Mouse (Mus musculus) induced T-regulatory cell, adult 2 months (primary cell): Measurements from ENCODE around the gene Tox3.

ENCODE experiments used
- DNase-seq: peaks from one replicate; pipeline ENCODE4 v3.0.0-alpha.2; 2012; ENCODE audit warnings: low read depth

The Tox3 gene

GRCm38 (mm10) chr8:90323824-90324223, 24.3 kb downstream of the Tox3 start:
- DNase-seq: no peak

GRCm38 (mm10) chr8:90322701-90323439, 25.3 kb downstream of the Tox3 start:
- DNase-seq: no peak

- DNase-seq: no peak
Observed at GRCm38 (mm10) chr8:90321255-90321654, 26.9 kb downstream of the Tox3 start.

- no peak for DNase-seq
Observed at GRCm38 (mm10) chr8:90314312-90314711, 33.8 kb downstream of the Tox3 start.

GRCm38 (mm10) chr8:90302951-90303350, 45.2 kb downstream of the Tox3 start:
- DNase-seq: no peak

GRCm38 (mm10) chr8:90302252-90302651, 45.9 kb downstream of the Tox3 start:
- DNase-seq: no peak

GRCm38 (mm10) chr8:90301543-90301942, 46.6 kb downstream of the Tox3 start:
- DNase-seq: no peak

- DNase-seq: no peak
Observed at GRCm38 (mm10) chr8:90300973-90301372, 47.2 kb downstream of the Tox3 start.

GRCm38 (mm10) chr8:90294061-90294460, 54.1 kb downstream of the Tox3 start:
- DNase-seq: no peak

- DNase-seq: no peak
Observed at GRCm38 (mm10) chr8:90290811-90291210, 57.3 kb downstream of the Tox3 start.

- DNase-seq: no peak
Observed at GRCm38 (mm10) chr8:90276722-90277121, 71.4 kb downstream of the Tox3 start.

GRCm38 (mm10) chr8:90273182-90273581, 75.0 kb downstream of the Tox3 start:
- no peak for DNase-seq

GRCm38 (mm10) chr8:90271920-90272319, 76.2 kb downstream of the Tox3 start:
- no peak for DNase-seq

- no peak for DNase-seq
Observed at GRCm38 (mm10) chr8:90267698-90268256, 80.4 kb downstream of the Tox3 start.

- DNase-seq: no peak
Observed at GRCm38 (mm10) chr8:90266986-90267385, 81.2 kb downstream of the Tox3 start.

- no peak for DNase-seq
Observed at GRCm38 (mm10) chr8:90266239-90266638, 81.9 kb downstream of the Tox3 start.

- no peak for DNase-seq
Observed at GRCm38 (mm10) chr8:90254158-90254867, 93.8 kb downstream of the Tox3 start.

- DNase-seq: no peak
Observed at GRCm38 (mm10) chr8:90246357-90246756, 101.8 kb downstream of the Tox3 start.

GRCm38 (mm10) chr8:90245828-90246227, 102.3 kb downstream of the Tox3 start:
- DNase-seq: no peak

GRCm38 (mm10) chr8:90245187-90245586, 103.0 kb downstream of the Tox3 start:
- DNase-seq: no peak

GRCm38 (mm10) chr8:90244458-90245145, 103.5 kb downstream of the Tox3 start:
- no peak for DNase-seq

- no peak for DNase-seq
Observed at GRCm38 (mm10) chr8:90243957-90244356, 104.2 kb downstream of the Tox3 start.

- no peak for DNase-seq
Observed at GRCm38 (mm10) chr8:90242351-90242750, 105.8 kb downstream of the Tox3 start.
